Mouse (Mus musculus) liver, postnatal 0 days (tissue): ENCODE results near the gene Tmem131.

ENCODE experiments used
- CTCF ChIP-seq: sonication (generic); IDR thresholded peaks from 2 replicates; pipeline ENCODE4 v1.5.1; 2016; ENCODE audit warnings: antibody characterized with exemption, low read depth
- EP300 ChIP-seq: IDR thresholded peaks from 2 replicates; pipeline ENCODE4 v1.6.1; 2016; ENCODE audit warnings: antibody characterized with exemption, low read depth, mild to moderate bottlenecking

- TF ChIP-seq CTCF = no peak
- TF ChIP-seq EP300 = no peak
Measured at GRCm38 (mm10) chr1:36815166-36815565, 128.3 kb downstream of the Tmem131 start.
